ENCODE assay signal across 8 mouse cellular contexts in genomic region chr11:100524987-100525630, GRCm38 (mm10). TPM values are rescaled to one million over a fixed set of nuclear protein-coding genes. Genes with fewer than 3 reads are reported as not detected.
DNase-seq lines count a peak whose midpoint lies in the region; ATAC-seq lines count a peak whose summit lies in the region.

No protein-coding gene starts in this region.

- intact Hi-C loops in heart, postnatal 14 days (cut with DNase I): no loop called here

- H3K4me3 ChIP-seq in heart, embryonic 10.5 days: 0 out of 2 replicates have a peak overlapping the region, but pooled peaks have one; percentile 13
- H3K4me3 ChIP-seq in forebrain, embryonic 13.5 days: peak overlapping the region; percentile 91
- peak overlapping the region; percentile 85 for H3K4me3 ChIP-seq in limb, embryonic 15.5 days
- peak overlapping the region; percentile 90 for H3K4me3 ChIP-seq in midbrain, embryonic 14.5 days (replicated peaks; ENCODE audit: low read depth, low read length)

- 65% methylated on average over 11 of the region's 11 CpGs for WGBS in heart, embryonic 10.5 days
- 53% methylated on average over 11 of the region's 11 CpGs for WGBS in forebrain, embryonic 13.5 days
- 53% methylated on average over 11 of the region's 11 CpGs for whole genome bisulfite sequencing in limb, embryonic 15.5 days
- 52% methylated on average over 11 of the region's 11 CpGs for WGBS in midbrain, embryonic 14.5 days

- peak overlapping the region; percentile 84 for H3K4me2 ChIP-seq in forebrain, embryonic 13.5 days
- peak overlapping the region; percentile 76 for H3K4me2 ChIP-seq in limb, embryonic 15.5 days
- peak overlapping the region; percentile 96 for H3K4me2 ChIP-seq in midbrain, embryonic 14.5 days (ENCODE audit: low read length)

- peaks cover 38% of the 10 kb centered on the region for H3K4me1 ChIP-seq in heart, embryonic 10.5 days
- peaks cover 32% of the 10 kb centered on the region for H3K4me1 ChIP-seq in forebrain, embryonic 13.5 days
- peaks cover 35% of the 10 kb centered on the region for H3K4me1 ChIP-seq in limb, embryonic 15.5 days
- peaks cover 25% of the 10 kb centered on the region for H3K4me1 ChIP-seq in midbrain, embryonic 14.5 days (ENCODE audit: control insufficient read depth, insufficient read depth, low read length)

- no peak for DNase-seq in heart, embryonic 10.5 days (ENCODE audit: low spot score)
- DNase-seq in heart, postnatal 14 days: no peak
- DNase-seq in midbrain, embryonic 14.5 days: no peak
- DNase-seq in ovary, postnatal 10 days (ENCODE audit: low spot score): no peak
- no peak for DNase-seq in testis, postnatal 14 days (ENCODE audit: low spot score)
- no peak for DNase-seq in layer of hippocampus, adult 9-11 months

- H3K36me3 ChIP-seq in heart, embryonic 10.5 days: peaks cover 45% of the 10 kb centered on the region
- H3K36me3 ChIP-seq in forebrain, embryonic 13.5 days (ENCODE audit: poor library complexity, severe bottlenecking): peaks cover 42% of the 10 kb centered on the region
- H3K36me3 ChIP-seq in limb, embryonic 15.5 days: peaks cover 37% of the 10 kb centered on the region
- peaks cover 41% of the 10 kb centered on the region for H3K36me3 ChIP-seq in midbrain, embryonic 14.5 days (ENCODE audit: control insufficient read depth, insufficient read depth, low read length)

- peak overlapping the region; percentile 88 for H3K9ac ChIP-seq in forebrain, embryonic 13.5 days
- no peak overlapping the region for H3K9ac ChIP-seq in limb, embryonic 15.5 days
- peak overlapping the region; percentile 79 for H3K9ac ChIP-seq in midbrain, embryonic 14.5 days (replicated peaks; ENCODE audit: low read length)

- H3K27ac ChIP-seq in heart, embryonic 10.5 days: 0 out of 2 replicates have a peak overlapping the region, but pooled peaks have one; percentile 29
- H3K27ac ChIP-seq in forebrain, embryonic 13.5 days: no peak overlapping the region
- H3K27ac ChIP-seq in limb, embryonic 15.5 days: peak overlapping the region; percentile 19; the same call in 1 of the 2 replicates
- 0 out of 2 replicates have a peak overlapping the region, but pooled peaks have one; percentile 5 for H3K27ac ChIP-seq in midbrain, embryonic 14.5 days (replicated peaks; ENCODE audit: low read depth, low read length)

- no peaks in the 10 kb centered on the region for H3K27me3 ChIP-seq in heart, embryonic 10.5 days (ENCODE audit: insufficient read depth, poor library complexity, severe bottlenecking)
- no peaks in the 10 kb centered on the region for H3K27me3 ChIP-seq in forebrain, embryonic 13.5 days
- no peaks in the 10 kb centered on the region for H3K27me3 ChIP-seq in limb, embryonic 15.5 days
- H3K27me3 ChIP-seq in midbrain, embryonic 14.5 days (ENCODE audit: control insufficient read depth, insufficient read depth, low read length): no peaks in the 10 kb centered on the region

- no peaks in the 10 kb centered on the region for H3K9me3 ChIP-seq in heart, embryonic 10.5 days
- H3K9me3 ChIP-seq in forebrain, embryonic 13.5 days (replicated peaks): no peaks in the 10 kb centered on the region
- no peaks in the 10 kb centered on the region for H3K9me3 ChIP-seq in limb, embryonic 15.5 days
- H3K9me3 ChIP-seq in midbrain, embryonic 14.5 days (ENCODE audit: control insufficient read depth, low read length): no peaks in the 10 kb centered on the region

- no peak for ATAC-seq in forebrain, embryonic 13.5 days
- ATAC-seq in limb, embryonic 15.5 days (ENCODE audit: insufficient number of reproducible peaks, low FRiP score, low TSS enrichment, low read depth): no peak
- no peak for ATAC-seq in midbrain, embryonic 14.5 days (ENCODE audit: low FRiP score, low TSS enrichment)

RNA-seq across cellular contexts. Expression of gene Acly, which starts 2.7 kb away (rescaled TPM):
- 127 and 139 TPM in 2 replicates for polyA plus RNA-seq in heart, embryonic 10.5 days (2016; fragmentation: Nextera tagmentation; extraction: Ambion mirVana)
- 10 to 100 TPM; 38.9 to 41.2 TPM for total RNA-seq in heart, postnatal 14 days (2021)
- polyA plus RNA-seq in forebrain, embryonic 13.5 days (2015; fragmentation: Nextera tagmentation; extraction: Ambion mirVana): 251 and 271 TPM in 2 replicates
- 181 and 189 TPM in 2 replicates for polyA plus RNA-seq in limb, embryonic 15.5 days (2015; fragmentation: Nextera tagmentation; extraction: Ambion mirVana)
- 161 and 219 TPM in 2 replicates for polyA plus RNA-seq in midbrain, embryonic 14.5 days (2014; fragmentation: Nextera tagmentation; extraction: Ambion mirVana)

RNA-seq across cellular contexts. Expression of gene Ttc25, which starts 20.3 kb away (rescaled TPM):
- polyA plus RNA-seq in heart, embryonic 10.5 days (2016; fragmentation: Nextera tagmentation; extraction: Ambion mirVana): 0.59 and 0.75 TPM in 2 replicates
- total RNA-seq in heart, postnatal 14 days (2021): under 1 TPM; 0.24 to 0.36 TPM
- 1.6 and 1.9 TPM in 2 replicates for polyA plus RNA-seq in forebrain, embryonic 13.5 days (2015; fragmentation: Nextera tagmentation; extraction: Ambion mirVana)
- polyA plus RNA-seq in limb, embryonic 15.5 days (2015; fragmentation: Nextera tagmentation; extraction: Ambion mirVana): 0.19 and 0.56 TPM in 2 replicates
- polyA plus RNA-seq in midbrain, embryonic 14.5 days (2014; fragmentation: Nextera tagmentation; extraction: Ambion mirVana): 1.9 and 2.5 TPM in 2 replicates

RNA-seq across cellular contexts. Expression of gene Cnp, which starts 49.6 kb away (rescaled TPM):
- 16.3 and 20.0 TPM in 2 replicates for polyA plus RNA-seq in heart, embryonic 10.5 days (2016; fragmentation: Nextera tagmentation; extraction: Ambion mirVana)
- 1 to 10 TPM; 6.2 to 7.6 TPM for total RNA-seq in heart, postnatal 14 days (2021)
- polyA plus RNA-seq in forebrain, embryonic 13.5 days (2015; fragmentation: Nextera tagmentation; extraction: Ambion mirVana): 20.1 and 20.8 TPM in 2 replicates
- polyA plus RNA-seq in limb, embryonic 15.5 days (2015; fragmentation: Nextera tagmentation; extraction: Ambion mirVana): 25.1 and 30.5 TPM in 2 replicates
- 24.8 and 28.7 TPM in 2 replicates for polyA plus RNA-seq in midbrain, embryonic 14.5 days (2014; fragmentation: Nextera tagmentation; extraction: Ambion mirVana)

RNA-seq across cellular contexts. Expression of gene Klhl11, which starts 52.6 kb away (rescaled TPM):
- polyA plus RNA-seq in heart, embryonic 10.5 days (2016; fragmentation: Nextera tagmentation; extraction: Ambion mirVana): 6.7 and 9.7 TPM in 2 replicates
- 10 to 100 TPM; 12.2 to 13.4 TPM for total RNA-seq in heart, postnatal 14 days (2021)
- polyA plus RNA-seq in forebrain, embryonic 13.5 days (2015; fragmentation: Nextera tagmentation; extraction: Ambion mirVana): 12.1 and 12.2 TPM in 2 replicates
- 9.5 and 10.0 TPM in 2 replicates for polyA plus RNA-seq in limb, embryonic 15.5 days (2015; fragmentation: Nextera tagmentation; extraction: Ambion mirVana)
- polyA plus RNA-seq in midbrain, embryonic 14.5 days (2014; fragmentation: Nextera tagmentation; extraction: Ambion mirVana): 17.6 and 18.8 TPM in 2 replicates

Comparison
In these comparisons a context has a peak if more than half of its experiments do, and no peak if none do; other contexts are left out.
1. H3K4me3 ChIP-seq: peak in every context shown above with its lines; median percentile 91 in forebrain, embryonic 13.5 days; 90 in midbrain, embryonic 14.5 days; 85 in limb, embryonic 15.5 days; 13 in heart, embryonic 10.5 days.